Mouse (Mus musculus) NIH3T3 (cell line): ENCODE measurements around the gene Chrm4.
A peak's percentile ranks its signal among the peaks of the same experiment; 100 is the strongest.

Experiments
- DNase-seq: peaks from one replicate; pipeline ENCODE4 v3.0.0-alpha.2; 2012; ENCODE audit warnings: low read depth

The Chrm4 gene

GRCm38 (mm10) chr2:91944170-91944950, 17.3 kb downstream of the Chrm4 start:
- DNase-seq, result peak; percentile 82

DNA sequence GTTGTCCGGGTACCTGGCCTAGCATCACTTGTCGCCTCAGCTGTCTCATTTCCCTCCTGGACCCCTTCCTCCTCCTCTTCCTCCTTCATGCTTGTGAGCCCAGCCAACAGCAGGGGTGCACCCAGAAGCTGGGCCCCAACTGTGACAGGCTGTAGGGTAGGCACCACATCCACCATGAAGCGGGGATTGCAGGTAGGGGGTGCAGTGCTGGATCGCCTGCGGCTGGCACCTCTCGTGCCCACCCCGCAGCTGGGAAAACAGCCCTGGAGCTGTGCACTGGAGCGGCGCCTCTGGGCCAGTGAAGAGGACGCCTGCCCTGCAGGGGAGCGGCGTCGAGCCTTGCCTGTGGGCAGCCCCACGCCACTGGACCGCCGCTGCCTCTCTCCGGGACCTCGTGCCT, 18.4 kb downstream of the Chrm4 start, which contains the start of gene Gm9821:
Gene Gm9821 (plus strand): TSS at position 221 of the 400 bp plus-strand sequence.
- DNase-seq, result no peak

DNA sequence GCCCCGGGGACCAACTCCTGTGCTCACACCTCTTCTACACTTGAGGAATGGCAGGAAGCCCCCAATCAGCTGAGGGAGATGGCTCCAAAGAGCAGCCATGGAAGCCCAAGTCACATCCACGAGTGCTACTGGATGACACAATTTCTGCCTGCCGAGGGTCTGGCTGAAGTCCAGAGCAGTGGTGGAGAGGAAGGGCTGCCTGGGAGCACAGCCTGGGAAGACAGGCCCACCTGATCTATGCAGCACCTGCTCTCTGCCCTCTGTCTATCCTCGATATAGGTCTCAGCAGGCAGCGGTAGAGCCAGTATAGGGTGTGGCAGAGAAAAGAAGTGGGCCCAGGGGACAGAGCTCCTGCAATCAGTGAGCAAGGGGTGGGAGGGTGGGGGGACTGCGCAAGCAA, 19.8 kb downstream of the Chrm4 start:
- no peak for DNase-seq

DNA sequence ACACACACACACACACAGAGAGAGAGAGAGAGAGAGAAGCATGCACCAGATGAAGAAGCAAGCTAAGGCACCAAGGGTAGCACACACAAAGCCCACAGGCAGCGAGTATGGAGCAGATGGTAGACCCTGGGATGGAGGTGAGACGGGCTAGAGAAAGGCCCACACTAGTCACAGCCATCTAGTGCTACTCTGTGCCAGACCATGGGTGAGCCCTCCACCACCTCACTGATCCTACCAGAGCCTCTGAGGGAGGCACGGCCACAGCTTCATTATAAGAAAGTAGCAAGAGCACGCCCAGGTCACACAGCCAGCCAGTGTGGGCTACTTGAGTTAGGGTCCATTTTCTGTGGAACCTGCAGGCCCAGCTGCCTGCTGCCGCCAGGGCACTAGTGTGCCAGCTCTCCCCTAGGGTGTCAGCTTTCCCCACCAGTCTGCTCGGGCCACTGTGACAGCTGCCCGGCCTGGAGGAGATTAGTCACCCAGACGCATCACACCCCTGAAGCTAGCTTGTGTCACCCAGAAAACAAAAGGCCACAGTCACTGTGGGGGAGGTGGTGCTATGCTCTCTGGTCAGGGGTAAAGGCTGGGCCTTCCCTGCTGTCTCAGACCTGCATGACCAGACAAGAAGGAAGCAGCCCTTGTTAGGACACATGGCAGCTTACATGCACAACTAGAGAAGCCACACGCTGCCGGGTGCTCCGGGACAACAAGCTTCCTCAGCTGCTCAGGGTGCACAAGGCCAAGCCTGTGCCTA, 20.5 kb downstream of the Chrm4 start:
- DNase-seq, result peak; percentile 34

GRCm38 (mm10) chr2:91948151-91948509, 21.1 kb downstream of the Chrm4 start:
- DNase-seq, result no peak

- no peak for DNase-seq
These were observed 21.8 kb downstream of the Chrm4 start for GRCm38 (mm10) chr2:91948792-91949241.

DNA sequence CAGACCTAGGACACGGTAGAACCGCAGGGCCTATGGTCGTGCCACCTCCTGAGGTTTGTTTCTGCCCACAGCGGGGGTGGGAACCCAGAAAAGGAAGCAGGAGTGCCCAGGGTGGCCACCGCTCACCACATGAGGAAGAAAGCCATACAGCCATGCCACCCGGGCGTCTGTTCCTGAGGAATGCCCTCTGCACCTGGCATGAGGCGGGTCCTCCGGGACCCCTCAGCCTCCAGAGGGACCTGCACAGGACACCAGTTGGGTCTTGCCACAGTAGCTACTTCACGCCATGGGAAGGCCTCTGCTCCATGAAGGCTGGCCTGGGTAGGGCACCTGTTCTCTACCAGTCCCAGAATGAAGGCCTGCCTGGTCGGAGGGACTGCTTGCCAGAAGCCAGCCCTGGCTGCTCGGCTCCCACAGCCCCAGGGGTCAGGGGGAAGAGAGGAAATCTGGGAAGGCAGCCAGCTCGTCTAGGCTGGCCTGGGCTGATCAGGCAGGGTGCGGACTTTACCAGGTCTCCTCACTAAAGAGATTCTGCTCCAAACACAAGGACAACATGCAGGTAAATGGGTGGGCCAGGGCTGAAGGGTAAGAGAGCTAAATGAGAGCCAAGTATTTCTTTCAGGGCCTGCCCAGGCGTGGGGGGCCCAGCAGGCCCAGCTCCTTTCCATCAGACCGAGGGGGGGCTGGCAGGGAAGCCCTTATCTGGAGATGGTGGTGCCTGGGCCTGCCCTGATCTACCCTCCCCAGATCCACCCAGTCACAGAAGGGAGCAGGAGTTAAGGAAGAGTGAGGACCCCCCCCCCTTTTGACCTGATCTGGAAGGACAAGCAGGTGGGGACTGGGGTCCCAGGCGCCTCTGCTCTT, 22.6 kb downstream of the Chrm4 start:
- no peak for DNase-seq

DNA sequence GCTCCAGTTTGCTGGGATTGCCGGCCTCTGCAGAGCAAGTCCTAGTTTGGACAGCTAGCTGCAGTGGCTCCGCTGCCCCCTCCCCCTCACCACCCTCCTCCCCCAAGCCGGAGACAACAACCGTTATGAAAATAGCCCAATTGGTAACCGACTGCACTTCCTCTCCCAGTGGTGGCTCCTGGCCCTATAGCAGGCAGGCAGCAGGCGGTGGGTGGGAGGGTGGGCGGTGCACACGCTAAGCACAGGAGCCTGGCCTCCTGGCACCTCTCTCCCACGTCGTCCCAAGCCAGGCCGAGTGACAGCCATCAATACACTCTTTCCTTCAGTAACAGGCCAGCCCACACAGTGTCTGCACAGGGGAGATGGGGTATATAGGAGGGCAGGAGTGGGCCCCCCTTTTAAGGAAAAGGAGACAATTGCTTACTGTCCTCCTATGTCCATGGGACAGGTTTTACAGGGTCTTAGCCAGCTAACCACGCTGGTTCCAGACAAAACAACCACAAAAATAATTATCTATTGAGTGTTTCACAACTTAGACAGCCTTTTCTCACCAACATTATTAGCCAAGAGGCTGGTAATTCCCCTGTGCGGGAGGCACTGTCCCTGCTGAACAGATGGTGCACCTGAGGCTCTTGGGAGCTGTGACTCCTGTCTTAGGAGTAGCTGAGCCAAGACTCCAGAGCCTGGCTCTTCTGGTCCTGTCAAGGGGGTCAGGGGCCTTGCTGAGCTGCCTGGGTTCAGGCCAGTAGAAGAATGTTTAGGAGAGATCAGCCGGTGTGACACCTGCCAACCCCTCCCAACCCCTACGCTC, 23.4 kb downstream of the Chrm4 start:
- no peak for DNase-seq

DNA sequence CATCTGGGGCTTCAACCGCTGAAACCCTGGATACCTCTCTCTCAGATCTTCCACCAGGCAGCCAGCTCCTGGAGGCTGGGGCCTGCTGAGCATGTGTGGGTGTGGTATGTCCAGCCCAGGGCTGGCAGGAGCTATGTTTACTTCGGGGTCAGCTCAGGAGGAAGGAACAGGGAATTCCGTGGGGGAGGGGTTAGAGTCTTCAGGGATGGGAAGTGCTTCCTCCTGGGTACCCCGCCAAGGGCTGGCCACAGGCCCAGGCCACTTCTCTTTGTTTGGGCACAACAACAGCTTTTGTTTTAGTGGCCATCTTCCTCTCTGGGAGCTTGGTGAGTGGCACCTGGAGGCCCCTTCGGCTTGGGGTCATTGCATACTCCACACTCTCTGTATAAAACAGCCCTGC, 26.8 kb downstream of the Chrm4 start:
- DNase-seq, result peak; percentile 50

- no peak for DNase-seq
These were observed 28.1 kb downstream of the Chrm4 start for GRCm38 (mm10) chr2:91955121-91955591.

DNA sequence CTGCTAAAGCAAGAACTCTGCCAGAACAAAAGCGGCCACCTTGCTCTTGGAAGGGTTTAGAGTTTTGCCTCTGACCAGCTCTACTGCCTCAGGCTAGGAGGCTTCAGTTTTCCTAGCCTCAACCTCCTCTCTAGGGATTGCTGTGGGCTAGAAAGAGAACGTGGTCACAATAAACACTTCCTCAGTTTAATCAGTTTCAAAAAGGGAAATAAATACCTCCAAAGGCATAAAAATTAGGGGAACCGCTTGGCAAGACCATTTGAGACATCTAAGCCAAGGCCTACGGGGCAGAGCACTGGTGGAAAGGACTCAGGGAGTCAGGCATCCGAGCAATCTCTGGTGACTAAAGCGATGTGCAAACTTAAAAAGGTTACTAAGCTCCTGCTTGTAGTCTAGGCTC, 28.8 kb downstream of the Chrm4 start:
- DNase-seq, result no peak

DNA sequence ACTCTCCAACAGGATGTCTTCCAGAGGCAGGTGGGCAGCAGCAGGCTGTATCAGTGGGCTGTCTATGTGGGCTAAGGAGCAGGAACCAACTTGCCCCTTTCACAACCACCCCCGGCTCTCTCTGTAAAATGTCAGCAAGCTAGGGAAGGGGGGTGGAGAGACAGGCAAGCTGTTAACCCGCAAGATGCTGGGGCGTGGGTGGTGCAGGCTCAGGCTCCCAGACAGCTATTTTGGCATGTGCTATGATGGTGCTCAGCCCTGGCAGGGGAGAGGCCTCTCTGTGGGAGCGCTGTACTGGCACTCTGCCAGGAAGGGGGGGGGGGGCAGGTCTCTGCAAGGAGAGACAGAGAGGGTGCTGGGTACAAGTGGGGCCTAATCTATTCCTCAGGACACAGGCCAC, 30.0 kb downstream of the Chrm4 start:
- DNase-seq, result peak; percentile 54

DNA sequence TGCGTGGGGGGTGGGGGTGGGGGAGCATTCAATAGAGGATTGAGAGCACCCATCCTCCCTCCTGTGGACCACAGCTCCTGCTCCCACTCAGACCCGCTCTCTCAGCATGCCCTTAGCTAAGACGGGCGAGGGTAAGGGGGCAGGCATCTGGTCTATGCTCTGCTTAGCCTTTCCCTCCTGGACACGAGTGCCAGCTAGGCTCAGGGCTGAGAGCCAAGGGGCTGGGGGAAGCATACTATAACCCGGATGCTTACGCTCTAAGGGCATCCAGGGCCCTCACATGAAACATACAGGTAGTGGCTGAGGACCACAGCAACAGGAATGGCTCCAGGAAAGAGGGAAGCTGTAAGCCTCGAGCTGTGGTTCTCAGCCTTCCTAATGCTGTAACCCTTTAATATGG, 31.0 kb downstream of the Chrm4 start:
- DNase-seq, result no peak

- peak; percentile 52 for DNase-seq
These were observed 31.8 kb downstream of the Chrm4 start for GRCm38 (mm10) chr2:91958701-91959457.

DNA sequence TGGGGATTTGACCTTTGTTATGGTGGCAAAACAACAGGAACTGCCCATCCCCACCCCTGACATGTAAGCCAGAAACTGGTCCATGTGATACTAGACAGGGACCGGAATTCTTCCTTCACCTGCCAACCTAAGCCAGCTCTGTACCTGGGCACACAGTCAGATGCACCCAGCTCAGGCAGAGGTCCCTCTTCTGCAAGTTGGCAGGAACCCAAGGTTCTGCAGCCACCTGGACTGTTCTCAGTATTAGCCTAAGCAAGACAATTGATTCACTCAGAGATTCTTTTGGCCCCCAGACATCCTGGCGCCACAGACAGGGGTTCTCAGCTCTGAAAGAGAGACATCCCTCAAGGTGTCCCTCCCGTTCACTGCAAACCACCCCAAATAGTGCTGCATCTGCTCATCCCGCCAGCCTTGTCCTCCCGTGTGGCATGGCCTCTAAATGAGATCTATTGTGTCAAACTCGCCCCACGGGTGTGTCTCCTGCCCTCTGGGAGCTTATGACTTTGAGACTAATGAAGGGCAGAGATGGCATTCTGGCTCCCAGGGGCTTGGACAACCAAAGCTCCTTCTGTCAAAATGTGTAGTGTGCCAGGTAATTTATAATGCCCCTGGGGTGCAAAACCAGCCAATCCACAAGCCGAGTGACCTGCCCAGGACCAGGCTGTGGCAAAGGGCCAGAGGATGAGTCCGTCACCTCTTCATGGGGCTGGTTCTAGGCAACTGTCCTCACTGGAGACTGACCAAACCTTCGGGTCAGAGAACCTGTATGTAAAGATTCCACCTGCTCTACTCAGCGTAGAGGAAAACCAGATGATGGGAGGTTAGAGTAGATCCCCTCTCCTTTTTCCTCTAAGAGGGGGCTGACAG, 32.7 kb downstream of the Chrm4 start:
- DNase-seq, result no peak

GRCm38 (mm10) chr2:91960459-91960858, 33.4 kb downstream of the Chrm4 start:
- DNase-seq, result no peak

DNA sequence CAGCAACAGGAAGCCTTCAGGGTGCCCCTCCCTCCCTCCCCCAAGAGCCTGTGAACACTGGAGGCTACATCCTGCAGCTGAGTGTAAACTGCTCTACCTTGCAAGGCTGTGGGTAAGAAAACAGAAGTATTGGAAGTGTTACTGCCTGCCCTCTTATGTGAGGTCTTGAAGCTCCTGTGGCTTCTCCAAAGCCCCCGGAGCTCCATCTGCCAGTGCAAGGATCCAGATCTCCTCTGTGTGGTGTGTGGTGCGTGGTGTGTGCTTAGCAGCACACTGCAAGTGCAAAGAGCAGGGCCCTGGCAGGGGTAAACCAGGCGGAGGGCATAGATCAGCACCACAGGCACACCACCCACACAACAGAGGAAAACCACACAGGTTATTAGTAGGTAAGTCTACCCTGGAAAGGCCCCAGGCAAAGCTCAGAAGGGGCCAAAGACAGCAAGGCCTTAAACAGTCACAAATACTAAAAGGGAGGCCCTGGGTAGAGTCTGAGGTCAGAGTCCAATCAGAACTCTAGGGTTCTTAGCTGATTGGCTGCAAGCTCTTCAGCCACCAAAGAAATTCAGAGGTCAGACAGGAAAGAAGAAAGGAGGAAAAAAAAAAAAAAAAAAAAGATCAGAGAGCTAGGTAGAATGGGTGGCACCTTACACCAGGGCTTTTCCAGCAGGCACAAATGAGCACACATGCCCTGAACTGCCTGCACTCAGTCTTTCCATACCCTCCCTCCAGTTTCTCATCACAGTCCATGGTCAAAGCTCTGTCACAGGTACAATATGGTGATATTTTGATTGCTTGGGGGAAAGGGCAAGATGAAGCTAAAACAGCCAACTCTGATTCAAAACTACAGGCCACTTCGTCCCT, 35.1 kb downstream of the Chrm4 start:
- DNase-seq, result no peak

DNA sequence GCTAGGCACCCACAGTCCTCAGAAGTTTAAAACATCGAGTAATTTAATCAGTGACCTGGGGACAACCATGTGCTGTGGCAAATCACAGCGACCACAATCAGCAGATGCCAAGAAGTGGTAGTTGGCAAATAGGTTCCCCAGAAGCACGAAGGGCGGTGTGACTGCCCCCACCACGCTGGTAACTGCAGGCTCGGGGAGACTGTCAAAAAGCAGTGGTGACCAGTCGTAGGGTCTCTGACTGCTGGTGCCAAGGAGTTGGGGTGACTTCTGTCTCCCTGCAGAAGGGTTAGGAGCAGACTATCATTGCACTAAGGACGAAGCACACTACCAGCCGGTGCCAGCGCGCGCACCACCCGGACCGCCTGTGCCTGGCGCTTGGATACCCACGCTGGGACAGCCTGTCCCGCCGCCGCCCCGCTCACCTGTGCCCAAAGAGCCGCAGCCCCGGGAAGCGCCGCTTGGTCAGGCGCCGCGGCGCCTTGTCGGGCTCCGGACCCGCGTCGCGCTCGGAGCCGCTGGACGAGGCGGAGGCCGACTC, 35.9 kb downstream of the Chrm4 start:
- peak; percentile 31 for DNase-seq
